Mouse (Mus musculus): ENCODE results near the gene Zc3h7b. TPM values are rescaled to one million over a fixed set of nuclear protein-coding genes. Genes with fewer than 3 reads are reported as not detected.

Gene Zc3h7b
- polyA plus RNA-seq, 1 experiment = 15.0 TPM

GRCm38 (mm10) chr15:81810150-81810549 is 65.3 kb downstream of the Zc3h7b start:
- Histone ChIP-seq H3K9me3 (no peaks in the 10 kb centered on the region), H3K36me3 (replicated peaks; ENCODE audit: low read length) (peaks cover 5% of the 10 kb centered on the region), H3K4me1 (peaks cover 74% of the 10 kb centered on the region), H3K4me3 (replicated peaks) (peak overlapping the region; percentile 95), H3K27me3 (replicated peaks) (no peaks in the 10 kb centered on the region)
- TF ChIP-seq GATA1 (IDR thresholded peaks at IDR 0.05; ENCODE audit: borderline replicate concordance, low read length) = no peak
- TF ChIP-seq FLI1 (IDR thresholded peaks at IDR 0.05; ENCODE audit: low read length) = no peak

- no peak for TF ChIP-seq GATA1 (IDR thresholded peaks at IDR 0.05; ENCODE audit: borderline replicate concordance, low read length)
- peak; percentile 14; the same call in 1 of the 2 replicates for TF ChIP-seq FLI1 (IDR thresholded peaks at IDR 0.05; ENCODE audit: low read length)
- H3K9me3 ChIP-seq = no peaks in the 10 kb centered on the region
- peak overlapping the region; percentile 95 for H3K4me3 ChIP-seq (replicated peaks)
- H3K36me3 ChIP-seq (replicated peaks; ENCODE audit: low read length) = peaks cover 13% of the 10 kb centered on the region
- H3K4me1 ChIP-seq = peaks cover 71% of the 10 kb centered on the region
- no peaks in the 10 kb centered on the region for H3K27me3 ChIP-seq (replicated peaks)
Observed at GRCm38 (mm10) chr15:81810671-81811598, 66.1 kb downstream of the Zc3h7b start.

- no peaks in the 10 kb centered on the region for H3K9me3 ChIP-seq
- peaks cover 64% of the 10 kb centered on the region for H3K4me1 ChIP-seq
- H3K27me3 ChIP-seq (replicated peaks) = no peaks in the 10 kb centered on the region
- TF ChIP-seq GATA1 (IDR thresholded peaks at IDR 0.05; ENCODE audit: borderline replicate concordance, low read length) = no peak
- no peak for TF ChIP-seq FLI1 (IDR thresholded peaks at IDR 0.05; ENCODE audit: low read length)
- H3K36me3 ChIP-seq (replicated peaks; ENCODE audit: low read length) = peaks cover 19% of the 10 kb centered on the region
- peak overlapping the region; percentile 95 for H3K4me3 ChIP-seq (replicated peaks)
Observed at GRCm38 (mm10) chr15:81811599-81811996, 66.7 kb downstream of the Zc3h7b start.

- TF ChIP-seq GATA1 (IDR thresholded peaks at IDR 0.05; ENCODE audit: borderline replicate concordance, low read length) = no peak
- TF ChIP-seq FLI1 (IDR thresholded peaks at IDR 0.05; ENCODE audit: low read length) = no peak
- peaks cover 26% of the 10 kb centered on the region for H3K36me3 ChIP-seq (replicated peaks; ENCODE audit: low read length)
- H3K9me3 ChIP-seq = no peaks in the 10 kb centered on the region
- H3K27me3 ChIP-seq (replicated peaks) = no peaks in the 10 kb centered on the region
- H3K4me1 ChIP-seq = peaks cover 66% of the 10 kb centered on the region
- peak overlapping the region; percentile 95 for H3K4me3 ChIP-seq (replicated peaks)
Observed at GRCm38 (mm10) chr15:81812287-81812686, 67.4 kb downstream of the Zc3h7b start.

GRCm38 (mm10) chr15:81812696-81813631 is 68.1 kb downstream of the Zc3h7b start:
- H3K9me3 ChIP-seq = no peaks in the 10 kb centered on the region
- TF ChIP-seq GATA1 (IDR thresholded peaks at IDR 0.05; ENCODE audit: borderline replicate concordance, low read length) (no peak), FLI1 (IDR thresholded peaks at IDR 0.05; ENCODE audit: low read length) (no peak)
- H3K4me1 ChIP-seq = peaks cover 66% of the 10 kb centered on the region
- peak overlapping the region; percentile 95 for H3K4me3 ChIP-seq (replicated peaks)
- no peaks in the 10 kb centered on the region for H3K27me3 ChIP-seq (replicated peaks)
- peaks cover 33% of the 10 kb centered on the region for H3K36me3 ChIP-seq (replicated peaks; ENCODE audit: low read length)

- H3K27me3 ChIP-seq (replicated peaks) = no peaks in the 10 kb centered on the region
- peaks cover 41% of the 10 kb centered on the region for H3K36me3 ChIP-seq (replicated peaks; ENCODE audit: low read length)
- H3K4me3 ChIP-seq (replicated peaks) = peak overlapping the region; percentile 81
- peaks cover 56% of the 10 kb centered on the region for H3K4me1 ChIP-seq
- TF ChIP-seq FLI1 (IDR thresholded peaks at IDR 0.05; ENCODE audit: low read length) (no peak), GATA1 (IDR thresholded peaks at IDR 0.05; ENCODE audit: borderline replicate concordance, low read length) (no peak)
- no peaks in the 10 kb centered on the region for H3K9me3 ChIP-seq
Observed at GRCm38 (mm10) chr15:81813986-81814705, 69.3 kb downstream of the Zc3h7b start.

- Histone ChIP-seq H3K4me3 (replicated peaks) (peak overlapping the region; percentile 81), H3K4me1 (peaks cover 49% of the 10 kb centered on the region), H3K9me3 (no peaks in the 10 kb centered on the region), H3K27me3 (replicated peaks) (no peaks in the 10 kb centered on the region), H3K36me3 (replicated peaks; ENCODE audit: low read length) (peaks cover 48% of the 10 kb centered on the region)
- TF ChIP-seq GATA1 (IDR thresholded peaks at IDR 0.05; ENCODE audit: borderline replicate concordance, low read length) = no peak
- TF ChIP-seq FLI1 (IDR thresholded peaks at IDR 0.05; ENCODE audit: low read length) = no peak
Observed at GRCm38 (mm10) chr15:81814716-81815370, 70.0 kb downstream of the Zc3h7b start.

GRCm38 (mm10) chr15:81818404-81818803 is 73.5 kb downstream of the Zc3h7b start:
- Histone ChIP-seq H3K36me3 (replicated peaks; ENCODE audit: low read length) (peaks cover 81% of the 10 kb centered on the region), H3K4me3 (replicated peaks) (no peak overlapping the region), H3K4me1 (peaks cover 26% of the 10 kb centered on the region), H3K9me3 (no peaks in the 10 kb centered on the region), H3K27me3 (replicated peaks) (no peaks in the 10 kb centered on the region)
- TF ChIP-seq FLI1 (IDR thresholded peaks at IDR 0.05; ENCODE audit: low read length) (no peak), GATA1 (IDR thresholded peaks at IDR 0.05; ENCODE audit: borderline replicate concordance, low read length) (no peak)

Measured in megakaryocyte, embryonic 14.5 days (primary cell).